Mouse (Mus musculus) G1E-ER4 (cell line): ENCODE measurements around the gene Mrps24. TPM values are rescaled to one million over a fixed set of nuclear protein-coding genes. Genes with fewer than 3 reads are reported as not detected.

Experiments used
- GATA1 ChIP-seq: IDR thresholded peaks from one replicate; pipeline ENCODE4 v1.8.0; 2012; ENCODE audit warnings: low read length, inconsistent platforms
- polyA plus RNA-seq: library from polyadenylated mRNA; stranded (reverse); fragments of >175 nt; gene quantifications from 2 replicates; pipeline ENCODE4 v1.2.3, GENCODE M21; 2012

Mrps24 gene
- polyA plus RNA-seq, 1 experiment: 154 TPM

GRCm38 (mm10) chr11:5716938-5717705, 1.6 kb upstream of the Mrps24 start:
- no peak for TF ChIP-seq GATA1

- TF ChIP-seq GATA1: no peak
These were observed 766 bp upstream of the Mrps24 start for GRCm38 (mm10) chr11:5716246-5716645.

- no peak for TF ChIP-seq GATA1
These were observed 301 bp downstream of the Mrps24 start for GRCm38 (mm10) chr11:5715179-5715578.

GRCm38 (mm10) chr11:5707530-5708353, 7.7 kb downstream of the Mrps24 start:
- no peak for TF ChIP-seq GATA1

GRCm38 (mm10) chr11:5706874-5707529, 8.5 kb downstream of the Mrps24 start:
- no peak for TF ChIP-seq GATA1

- no peak for TF ChIP-seq GATA1
These were observed 9.5 kb downstream of the Mrps24 start for GRCm38 (mm10) chr11:5705972-5706371.

- TF ChIP-seq GATA1: no peak
These were observed 12.1 kb downstream of the Mrps24 start for GRCm38 (mm10) chr11:5703341-5703740.

- TF ChIP-seq GATA1: no peak
These were observed 12.5 kb downstream of the Mrps24 start for GRCm38 (mm10) chr11:5702957-5703332.

GRCm38 (mm10) chr11:5702271-5702956, 13.1 kb downstream of the Mrps24 start:
- no peak for TF ChIP-seq GATA1

- no peak for TF ChIP-seq GATA1
These were observed 13.7 kb downstream of the Mrps24 start for GRCm38 (mm10) chr11:5701821-5702220.

- TF ChIP-seq GATA1: no peak
These were observed 14.2 kb downstream of the Mrps24 start for GRCm38 (mm10) chr11:5701300-5701699.

- TF ChIP-seq GATA1: no peak
These were observed 14.7 kb downstream of the Mrps24 start for GRCm38 (mm10) chr11:5700808-5701207.

GRCm38 (mm10) chr11:5691775-5692174, 23.7 kb downstream of the Mrps24 start:
- no peak for TF ChIP-seq GATA1

- no peak for TF ChIP-seq GATA1
These were observed 31.2 kb downstream of the Mrps24 start for GRCm38 (mm10) chr11:5684283-5684682.

- TF ChIP-seq GATA1: no peak
These were observed 32.9 kb downstream of the Mrps24 start for GRCm38 (mm10) chr11:5682541-5682940.

Other genes with a start within 250 kb of the Mrps24 start
- 26.3 and 35.3 TPM in 2 replicates for gene Xbp1, start 195.0 kb downstream of the Mrps24 start, polyA plus RNA-seq
- 8.7 and 8.9 TPM in 2 replicates for gene Ccdc117, start 173.5 kb downstream of the Mrps24 start, polyA plus RNA-seq
- gene Ankrd36, start 146.0 kb downstream of the Mrps24 start, polyA plus RNA-seq: 0.10 TPM in 1 of 2 replicates, not detected in the other
- gene Urgcp, start 46.7 kb upstream of the Mrps24 start, polyA plus RNA-seq: 9.7 and 11.7 TPM in 2 replicates
- gene Dbnl, start 72.8 kb upstream of the Mrps24 start, polyA plus RNA-seq: 207 and 227 TPM in 2 replicates
- 0.24 and 0.98 TPM in 2 replicates for gene Pgam2, start 88.1 kb upstream of the Mrps24 start, polyA plus RNA-seq
- gene Polm, start 122.3 kb upstream of the Mrps24 start, polyA plus RNA-seq: 43.6 and 67.8 TPM in 2 replicates
- not detected in 2 replicates for gene Aebp1, start 146.3 kb upstream of the Mrps24 start, polyA plus RNA-seq
- gene Pold2, start 162.6 kb upstream of the Mrps24 start, polyA plus RNA-seq: 514 and 606 TPM in 2 replicates
- gene Myl7, start 183.1 kb upstream of the Mrps24 start, polyA plus RNA-seq: not detected in 2 replicates
- not detected in 2 replicates for gene Gck, start 234.4 kb upstream of the Mrps24 start, polyA plus RNA-seq
- gene Ykt6, start 240.0 kb upstream of the Mrps24 start, polyA plus RNA-seq: 10.0 and 11.9 TPM in 2 replicates